Mouse (Mus musculus) heart, embryonic 13.5 days (tissue): ENCODE measurements around the gene Gzmm. TPM values are rescaled to one million over a fixed set of nuclear protein-coding genes. Genes with fewer than 3 reads are reported as not detected.

ENCODE experiments used
- ATAC-seq: fragments of 200-750 bp; cut with Nextera tagmentation; 2 replicates; pipeline ENCODE4 v1.8.0; 2017; ENCODE audit warnings: moderate TSS enrichment; ENCODE audit not compliant: insufficient number of reproducible peaks, low FRiP score, low TSS enrichment; ENCODE audit errors: extremely low read depth
- H3K27ac ChIP-seq: fragments of 300-500 bp; sonication (generic); replicated peaks from 2 replicates; pipeline ENCODE4 v1.5.1; 2015; ENCODE audit warnings: moderate library complexity, mild to moderate bottlenecking, inconsistent platforms
- H3K27me3 ChIP-seq: fragments of 300-500 bp; sonication (generic); replicated peaks from 2 replicates; pipeline ENCODE4 v1.6.1; 2015; ENCODE audit warnings: mild to moderate bottlenecking, inconsistent platforms
- H3K36me3 ChIP-seq: fragments of 300-500 bp; sonication (generic); 2 replicates; pipeline ENCODE4 v1.6.1; 2015; ENCODE audit warnings: mild to moderate bottlenecking, inconsistent platforms
- H3K4me1 ChIP-seq: fragments of 300-500 bp; sonication (generic); 2 replicates; pipeline ENCODE4 v1.6.1; 2015; ENCODE audit warnings: inconsistent platforms
- H3K4me2 ChIP-seq: fragments of 300-500 bp; sonication (generic); 2 replicates; pipeline ENCODE4 v1.6.1; 2015; ENCODE audit warnings: inconsistent platforms, mild to moderate bottlenecking, moderate library complexity
- H3K4me3 ChIP-seq: fragments of 300-500 bp; sonication (generic); 2 replicates; pipeline ENCODE4 v1.5.1; 2015; ENCODE audit warnings: moderate library complexity, mild to moderate bottlenecking, inconsistent platforms
- H3K9ac ChIP-seq: fragments of 300-500 bp; sonication (generic); 2 replicates; pipeline ENCODE4 v1.6.1; 2015; ENCODE audit warnings: inconsistent platforms, mild to moderate bottlenecking, moderate library complexity
- H3K9me3 ChIP-seq: fragments of 300-500 bp; sonication (generic); 2 replicates; pipeline ENCODE4 v1.6.1; 2016; ENCODE audit warnings: inconsistent platforms
- WGBS: fragments of 180-500 bp; shearing (Covaris S2); methylation state at CpG from one replicate; pipeline ENCODE4 v1.1.7; 2015; ENCODE audit warnings: mixed read lengths; 5-methylcytosine and 5-hydroxymethylcytosine counted together
- polyA plus RNA-seq: library from polyadenylated mRNA; unstranded; fragments of >200 nt; fragmentation: Nextera tagmentation; extraction: Ambion mirVana; gene quantifications from 2 replicates; pipeline ENCODE4 v1.2.1, GENCODE M21; 2015

Gzmm gene
- 0.67 and 1.0 TPM in 2 replicates for polyA plus RNA-seq

DNA sequence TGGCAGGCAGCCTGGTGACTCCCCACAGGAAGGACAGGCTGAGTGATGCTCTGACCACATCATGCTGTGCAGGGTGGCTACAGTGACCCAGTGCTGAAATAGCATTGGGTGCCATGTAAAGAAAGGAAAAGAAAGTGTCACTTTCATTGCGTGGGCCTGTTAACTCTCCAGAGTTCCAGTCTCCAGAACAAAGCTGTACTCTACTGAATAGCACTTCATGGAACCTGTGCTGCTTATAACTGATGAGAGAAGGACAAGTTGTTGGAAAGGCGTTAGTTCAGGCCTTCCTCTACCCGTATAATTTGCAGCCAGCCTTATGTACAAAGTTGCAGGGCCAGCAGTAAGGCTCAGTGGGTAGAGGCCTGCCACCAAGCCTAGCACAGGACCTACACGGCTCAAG, at the start of gene Gzmm:
Gene Gzmm (plus strand): TSS at position 301 of the 400 bp plus-strand sequence.
- H3K27me3 ChIP-seq = no peaks in the 10 kb centered on the region
- 79% methylated on average over 4 of the region's 4 CpGs for WGBS
- no peak for ATAC-seq
- H3K9ac ChIP-seq = no peak within 1 kb of the TSS
- peaks cover 65% of the 10 kb centered on the region for H3K36me3 ChIP-seq
- H3K9me3 ChIP-seq = peaks cover 3% of the 10 kb centered on the region; the same call in 1 of the 2 replicates
- no peak within 1 kb of the TSS for H3K4me3 ChIP-seq
- peaks cover 37% of the 10 kb centered on the region for H3K4me1 ChIP-seq
- no peak within 1 kb of the TSS for H3K4me2 ChIP-seq
- no peak within 1 kb of the TSS for H3K27ac ChIP-seq

DNA sequence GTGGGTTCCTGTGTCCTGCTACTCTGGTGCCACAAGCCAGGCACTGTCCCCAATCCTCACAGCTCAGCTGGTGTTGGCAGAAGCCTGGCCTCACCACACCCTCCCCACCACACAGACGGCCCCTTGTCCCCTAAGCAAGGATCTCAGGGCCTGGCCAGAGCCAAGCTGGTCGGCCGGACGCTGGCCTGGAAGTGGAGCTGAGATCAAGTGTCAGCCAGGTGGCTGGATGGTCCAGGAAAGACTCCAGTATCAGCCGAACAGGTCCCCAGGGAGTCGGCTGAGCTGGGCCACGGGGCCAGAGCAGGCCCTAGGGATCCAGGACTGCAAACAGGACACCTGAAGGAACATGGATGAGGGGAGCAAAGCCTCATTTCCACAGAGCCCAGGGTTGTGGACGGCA, 43.1 kb upstream of the Gzmm start, which contains the start of gene Odf3l2:
Gene Odf3l2 (minus strand): TSS at position 28 of the 400 bp plus-strand sequence.
- 66% methylated on average over 8 of the region's 8 CpGs for WGBS
- Histone ChIP-seq H3K9me3 (no peaks in the 10 kb centered on the region), H3K27ac (no peak within 1 kb of the TSS), H3K4me1 (no peaks in the 10 kb centered on the region), H3K27me3 (peaks cover 11% of the 10 kb centered on the region), H3K4me2 (no peak within 1 kb of the TSS), H3K36me3 (no peaks in the 10 kb centered on the region), H3K4me3 (no peak within 1 kb of the TSS), H3K9ac (no peak within 1 kb of the TSS)
- ATAC-seq = no peak

DNA sequence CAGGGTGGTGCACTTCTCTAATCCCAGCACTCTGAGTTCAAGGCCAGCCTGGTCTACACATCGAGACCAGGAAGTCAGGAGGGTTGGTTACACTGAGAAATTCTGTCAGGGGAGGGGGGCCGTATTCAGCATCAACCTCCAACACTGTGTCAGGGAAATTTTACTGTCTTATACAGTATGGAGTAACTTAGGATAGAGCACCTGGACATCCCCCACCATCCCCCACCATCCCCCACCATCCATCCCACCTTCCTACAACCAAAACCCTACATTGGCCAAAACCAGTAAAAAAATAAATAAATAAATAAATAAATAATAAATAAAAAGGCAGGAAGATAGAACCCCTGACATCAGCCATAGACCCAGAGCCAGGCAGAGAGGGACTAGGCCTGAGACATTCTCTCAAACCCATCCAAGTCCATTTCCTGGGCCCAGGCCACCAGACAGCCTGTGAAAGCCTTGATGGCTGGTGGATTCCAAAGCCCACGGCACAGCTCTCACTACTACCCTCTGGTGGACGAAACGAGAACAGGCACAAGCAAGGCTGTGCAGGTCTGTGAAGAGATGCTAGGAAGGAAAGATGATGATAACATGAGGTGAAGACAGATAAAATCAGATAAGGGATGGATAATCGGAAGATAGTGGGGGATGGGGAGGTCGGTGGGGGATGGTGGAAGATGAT, 39.6 kb upstream of the Gzmm start:
- WGBS = 21% methylated on average over 7 of the region's 7 CpGs
- ATAC-seq = no peak

DNA sequence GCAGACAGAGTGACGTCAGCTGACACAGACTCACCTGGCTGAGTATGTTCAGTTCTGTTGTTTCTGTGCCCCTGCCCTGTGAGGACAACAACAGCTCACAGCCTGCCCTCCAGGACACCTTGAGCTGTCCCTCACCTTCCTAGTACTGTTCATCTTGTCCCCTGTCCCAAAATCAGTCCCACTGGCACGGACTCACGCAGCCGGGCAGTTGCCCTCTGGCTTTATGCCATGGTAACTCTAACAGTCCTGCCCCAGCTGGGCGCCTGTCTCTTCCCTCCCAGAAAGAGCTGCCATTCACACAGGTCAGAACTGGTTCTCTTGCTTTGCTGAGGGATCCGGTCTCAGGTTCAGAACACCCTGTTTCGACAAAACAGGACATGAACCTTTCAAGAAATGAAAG, 36.0 kb upstream of the Gzmm start:
- no peaks in the 10 kb centered on the region for H3K4me1 ChIP-seq
- no peak overlapping the region for H3K27ac ChIP-seq
- ATAC-seq = no peak
- H3K4me3 ChIP-seq = no peak overlapping the region
- H3K9me3 ChIP-seq = no peaks in the 10 kb centered on the region
- H3K36me3 ChIP-seq = no peaks in the 10 kb centered on the region
- peaks cover 48% of the 10 kb centered on the region for H3K27me3 ChIP-seq
- H3K9ac ChIP-seq = no peak overlapping the region
- WGBS = 77% methylated on average over 7 of the region's 7 CpGs
- H3K4me2 ChIP-seq = no peak overlapping the region

More for the DNA sequence above, 39.6 kb upstream of the Gzmm start:
- Histone ChIP-seq H3K4me2 (no peak overlapping the region), H3K4me1 (no peaks in the 10 kb centered on the region), H3K27me3 (peaks cover 30% of the 10 kb centered on the region), H3K9ac (no peak overlapping the region), H3K9me3 (no peaks in the 10 kb centered on the region), H3K27ac (no peak overlapping the region), H3K4me3 (no peak overlapping the region), H3K36me3 (no peaks in the 10 kb centered on the region)

DNA sequence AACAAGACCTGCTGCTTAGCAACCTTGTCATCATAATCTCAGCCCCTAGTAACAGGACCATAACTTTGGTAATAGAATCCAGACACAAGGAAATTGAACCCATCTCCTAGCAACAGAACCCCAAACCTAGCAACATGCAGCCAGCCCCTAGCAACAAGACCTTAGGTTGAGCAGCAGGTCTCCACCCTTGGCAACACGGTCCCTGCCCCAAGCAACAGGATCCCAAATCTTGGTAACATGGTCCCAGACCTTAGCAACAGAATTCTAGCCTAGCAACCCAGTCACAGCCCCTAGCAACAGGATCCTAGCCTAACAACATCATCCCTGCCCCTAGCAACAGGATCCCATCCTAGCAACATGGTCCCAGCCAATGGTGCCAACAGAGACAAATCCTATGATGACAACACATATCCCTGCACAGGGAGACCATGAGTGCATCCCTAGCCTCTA, 33.8 kb upstream of the Gzmm start:
- Histone ChIP-seq H3K9me3 (no peaks in the 10 kb centered on the region), H3K27me3 (peaks cover 48% of the 10 kb centered on the region), H3K36me3 (no peaks in the 10 kb centered on the region), H3K4me1 (no peaks in the 10 kb centered on the region), H3K4me2 (no peak overlapping the region), H3K9ac (no peak overlapping the region), H3K27ac (no peak overlapping the region), H3K4me3 (no peak overlapping the region)
- ATAC-seq = no peak
- 36% methylated on average over 1 of the region's 1 CpGs for WGBS

DNA sequence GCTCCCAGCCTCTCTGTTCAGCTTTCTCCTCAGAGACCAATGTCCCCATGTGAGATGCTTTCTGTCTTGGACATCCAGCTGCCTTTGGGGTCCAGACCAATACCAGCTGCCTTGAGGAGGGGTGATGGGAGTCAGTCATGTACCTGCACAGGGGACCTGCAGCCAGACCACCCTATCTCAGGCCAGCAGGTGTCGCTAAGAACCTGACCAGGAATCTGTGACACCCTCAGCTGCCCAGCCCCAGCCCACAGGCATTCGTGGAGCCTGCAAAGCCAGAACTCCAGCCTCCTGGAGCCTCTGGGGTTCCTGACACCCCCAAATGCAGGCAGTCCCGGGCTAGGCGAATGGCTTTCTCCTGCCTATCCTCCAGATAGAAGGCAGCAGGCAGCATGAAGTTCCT, 30.0 kb upstream of the Gzmm start:
- no peaks in the 10 kb centered on the region for H3K36me3 ChIP-seq
- WGBS = 12% methylated on average over 4 of the region's 4 CpGs
- no peak overlapping the region for H3K9ac ChIP-seq
- no peaks in the 10 kb centered on the region for H3K4me1 ChIP-seq
- H3K27ac ChIP-seq = no peak overlapping the region
- H3K4me3 ChIP-seq = no peak overlapping the region
- no peak for ATAC-seq
- H3K4me2 ChIP-seq = no peak overlapping the region
- H3K27me3 ChIP-seq = peaks cover 27% of the 10 kb centered on the region
- H3K9me3 ChIP-seq = no peaks in the 10 kb centered on the region

DNA sequence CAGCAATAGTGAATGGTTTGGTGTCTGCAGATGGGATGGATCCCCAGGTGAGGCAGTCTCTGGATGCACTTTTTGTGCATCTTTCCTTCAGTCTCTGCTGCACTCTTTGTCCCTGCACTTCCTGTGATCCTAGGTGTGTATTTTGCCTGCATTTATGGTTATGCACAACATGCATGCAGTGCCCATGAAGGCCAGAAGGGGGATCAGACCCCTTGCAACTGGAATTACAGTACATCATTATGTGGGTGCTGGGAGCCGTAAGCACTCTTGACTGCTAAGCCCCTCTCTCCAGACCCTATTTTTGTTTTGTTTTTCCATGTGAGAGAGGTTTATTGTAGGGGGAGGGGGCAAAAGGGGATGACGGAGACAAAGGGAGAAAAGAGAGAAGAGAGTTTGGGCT, 28.5 kb upstream of the Gzmm start:
- WGBS = 64% methylated on average over 2 of the region's 2 CpGs
- no peak for ATAC-seq
- Histone ChIP-seq H3K4me2 (no peak overlapping the region), H3K27me3 (peaks cover 15% of the 10 kb centered on the region), H3K9ac (no peak overlapping the region), H3K36me3 (no peaks in the 10 kb centered on the region), H3K9me3 (no peaks in the 10 kb centered on the region), H3K27ac (no peak overlapping the region), H3K4me1 (no peaks in the 10 kb centered on the region), H3K4me3 (no peak overlapping the region)

DNA sequence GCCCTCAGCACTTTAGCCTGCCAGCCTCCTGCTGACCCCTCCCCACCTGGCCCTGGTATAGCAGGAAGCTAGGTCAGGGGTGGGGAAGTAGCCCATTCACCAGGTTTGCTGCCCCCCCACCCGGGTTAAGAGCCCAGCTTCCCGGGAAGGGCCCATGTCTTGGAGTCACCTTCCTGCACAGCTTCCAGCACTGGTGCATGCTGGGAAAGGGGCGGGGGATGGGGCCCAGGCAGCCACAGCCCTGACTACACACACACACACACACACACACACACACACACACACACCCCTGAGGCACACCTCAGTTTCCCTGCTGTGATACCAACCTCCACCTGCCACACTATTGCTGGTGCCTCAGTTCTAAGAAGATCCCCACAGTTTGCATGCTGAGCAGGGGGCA, 27.0 kb upstream of the Gzmm start:
- ATAC-seq = no peak
- no peak overlapping the region for H3K4me3 ChIP-seq
- peaks cover 6% of the 10 kb centered on the region; the same call in 1 of the 2 replicates for H3K27me3 ChIP-seq
- H3K4me1 ChIP-seq = no peaks in the 10 kb centered on the region
- H3K9me3 ChIP-seq = no peaks in the 10 kb centered on the region
- 29% methylated on average over 3 of the region's 3 CpGs for WGBS
- H3K36me3 ChIP-seq = no peaks in the 10 kb centered on the region
- no peak overlapping the region for H3K9ac ChIP-seq
- no peak overlapping the region for H3K27ac ChIP-seq
- H3K4me2 ChIP-seq = no peak overlapping the region

DNA sequence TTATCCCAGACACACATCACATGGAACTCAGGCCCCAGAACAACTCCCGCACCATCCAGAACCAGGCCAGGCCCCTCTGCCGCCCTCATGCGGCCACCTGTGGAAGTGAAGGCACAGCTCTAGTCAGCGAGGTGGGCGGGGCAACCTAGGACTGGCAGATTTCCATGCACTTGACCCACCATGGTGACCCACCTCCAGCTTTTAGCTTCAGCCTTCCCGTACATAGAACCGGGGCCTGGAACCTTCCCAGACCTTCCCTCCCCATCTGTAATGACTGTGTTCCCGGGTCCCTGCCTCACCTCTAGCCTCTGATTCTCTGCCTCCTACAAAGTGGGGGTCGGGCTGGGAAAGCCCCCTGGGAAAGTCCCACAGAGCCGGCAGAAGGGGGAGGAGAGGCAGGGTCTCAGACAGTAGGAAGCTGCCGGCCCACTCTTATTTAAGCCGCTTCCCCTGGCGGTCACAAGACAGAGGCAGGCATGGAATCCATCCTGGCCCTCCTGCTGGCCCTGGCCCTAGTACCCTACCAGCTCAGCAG, 24.6 kb upstream of the Gzmm start, which contains the start of gene Madcam1:
Gene Madcam1 (plus strand): TSS at position 429 of the 535 bp plus-strand sequence.
- H3K9me3 ChIP-seq = no peaks in the 10 kb centered on the region
- H3K27ac ChIP-seq = no peak within 1 kb of the TSS
- ATAC-seq = no peak
- no peak within 1 kb of the TSS for H3K4me2 ChIP-seq
- no peak within 1 kb of the TSS for H3K9ac ChIP-seq
- H3K4me3 ChIP-seq = no peak within 1 kb of the TSS
- no peaks in the 10 kb centered on the region for H3K36me3 ChIP-seq
- no peaks in the 10 kb centered on the region for H3K4me1 ChIP-seq
- 13% methylated on average over 13 of the region's 13 CpGs for WGBS
- peaks cover 6% of the 10 kb centered on the region; the same call in 1 of the 2 replicates for H3K27me3 ChIP-seq

DNA sequence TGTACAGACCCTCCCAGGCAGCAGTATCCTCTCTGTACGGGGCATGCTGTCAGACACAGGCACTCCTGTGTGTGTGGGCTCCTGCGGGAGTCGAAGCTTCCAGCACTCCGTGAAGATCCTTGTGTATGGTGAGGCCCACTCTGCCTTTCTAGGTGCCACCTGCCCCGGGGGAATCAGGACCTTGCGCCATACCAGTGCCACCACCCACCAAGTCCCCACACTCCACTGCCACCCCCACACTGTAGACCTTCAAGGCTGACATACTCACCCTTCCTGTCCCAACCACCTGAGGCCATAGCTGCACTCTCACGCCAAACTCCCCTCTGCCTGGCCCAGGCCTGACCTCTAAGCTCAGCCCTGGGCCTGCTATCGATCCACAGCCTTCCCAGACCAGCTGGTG, 23.8 kb upstream of the Gzmm start:
- Histone ChIP-seq H3K27ac (no peak overlapping the region), H3K4me1 (peaks cover 2% of the 10 kb centered on the region), H3K4me3 (no peak overlapping the region), H3K27me3 (peaks cover 6% of the 10 kb centered on the region; the same call in 1 of the 2 replicates), H3K9me3 (no peaks in the 10 kb centered on the region), H3K4me2 (no peak overlapping the region), H3K36me3 (no peaks in the 10 kb centered on the region), H3K9ac (no peak overlapping the region)
- no peak for ATAC-seq
- 75% methylated on average over 8 of the region's 8 CpGs for WGBS

DNA sequence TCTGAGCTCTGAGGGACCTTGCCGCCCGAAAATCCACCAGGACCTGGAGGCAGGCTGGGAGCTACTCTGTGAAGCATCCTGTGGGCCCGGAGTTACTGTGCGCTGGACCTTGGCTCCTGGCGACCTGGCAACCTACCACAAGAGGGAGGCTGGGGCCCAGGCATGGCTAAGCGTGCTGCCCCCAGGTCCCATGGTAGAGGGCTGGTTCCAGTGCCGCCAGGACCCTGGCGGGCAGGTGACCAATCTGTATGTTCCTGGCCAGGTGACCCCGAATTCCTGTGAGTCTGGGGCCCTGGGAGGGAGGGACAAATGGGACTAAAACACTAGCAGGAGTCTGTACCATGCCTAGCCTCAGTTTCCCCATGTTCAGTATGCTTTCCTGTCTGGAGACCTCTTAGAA, 22.3 kb upstream of the Gzmm start:
- 60% methylated on average over 9 of the region's 9 CpGs for WGBS
- H3K9ac ChIP-seq = no peak overlapping the region
- no peaks in the 10 kb centered on the region for H3K9me3 ChIP-seq
- peaks cover 11% of the 10 kb centered on the region for H3K4me1 ChIP-seq
- no peak overlapping the region for H3K4me2 ChIP-seq
- no peak for ATAC-seq
- H3K27me3 ChIP-seq = peaks cover 6% of the 10 kb centered on the region; the same call in 1 of the 2 replicates
- no peak overlapping the region for H3K27ac ChIP-seq
- H3K4me3 ChIP-seq = no peak overlapping the region
- no peaks in the 10 kb centered on the region for H3K36me3 ChIP-seq

DNA sequence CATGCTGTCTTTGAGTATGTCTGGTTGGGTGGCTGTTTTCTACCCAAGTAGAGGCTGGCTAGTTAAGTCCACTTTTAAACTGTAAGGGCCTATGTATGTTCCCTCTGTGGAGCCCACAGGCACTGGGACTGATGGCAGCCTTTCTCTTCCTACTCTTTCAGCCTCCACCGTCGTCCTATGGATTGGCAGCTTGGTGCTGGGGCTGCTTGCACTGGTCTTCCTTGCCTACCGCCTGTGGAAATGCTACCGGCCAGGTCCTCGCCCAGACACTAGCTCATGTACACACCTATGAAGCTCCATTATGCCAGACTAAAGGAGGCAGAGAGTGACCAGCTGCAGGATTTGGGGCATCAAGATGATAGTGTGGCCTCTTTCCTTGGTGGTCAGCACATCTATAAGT, 20.7 kb upstream of the Gzmm start:
- Histone ChIP-seq H3K27me3 (peaks cover 6% of the 10 kb centered on the region; the same call in 1 of the 2 replicates), H3K36me3 (peaks cover 13% of the 10 kb centered on the region), H3K27ac (no peak overlapping the region), H3K9me3 (no peaks in the 10 kb centered on the region), H3K9ac (no peak overlapping the region), H3K4me2 (no peak overlapping the region), H3K4me1 (peaks cover 11% of the 10 kb centered on the region), H3K4me3 (no peak overlapping the region)
- no peak for ATAC-seq
- 75% methylated on average over 5 of the region's 5 CpGs for WGBS
